Comparison of ENCODE assay signal across 9 mouse cellular contexts in the genomic region with DNA sequence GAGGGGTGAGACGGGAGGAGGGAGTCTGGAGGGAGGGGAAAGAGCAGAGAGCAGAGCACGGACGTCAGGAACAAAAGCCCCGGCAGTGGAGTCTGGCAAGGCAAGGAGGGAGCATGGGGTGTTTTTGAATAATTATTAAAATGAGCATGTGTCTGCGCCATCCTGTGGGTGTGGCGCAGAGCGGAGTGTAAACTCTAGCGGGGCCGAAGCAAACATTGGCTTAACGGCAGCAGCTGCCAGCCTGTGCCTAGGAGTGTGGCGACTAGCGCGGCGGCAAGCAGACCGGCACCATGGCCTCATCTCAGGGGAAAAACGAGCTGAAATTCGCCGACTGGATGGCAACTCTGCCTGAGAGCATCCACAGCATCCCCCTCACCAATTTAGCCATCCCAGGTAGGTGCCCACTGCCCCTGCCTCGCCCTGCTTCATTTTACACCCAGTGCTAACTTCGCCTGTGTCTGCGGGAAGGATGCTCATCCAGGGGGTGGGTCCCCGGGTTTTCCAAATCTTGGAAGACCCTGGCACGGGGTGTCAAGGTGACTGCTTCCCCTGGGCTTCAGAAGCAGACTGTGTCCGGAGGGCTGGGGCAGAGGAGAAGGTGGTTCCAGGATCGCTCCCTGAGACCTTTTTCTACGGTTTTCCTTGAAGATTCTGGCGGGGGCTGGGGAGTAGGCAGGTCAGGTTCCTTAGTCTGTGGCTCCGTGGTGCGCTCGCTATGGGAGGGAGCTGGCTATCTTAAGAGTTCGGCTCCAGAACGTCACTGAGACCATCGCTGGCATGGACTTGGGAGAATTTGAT. TPM values are rescaled to one million over a fixed set of nuclear protein-coding genes. Genes with fewer than 3 reads are reported as not detected.
DNase-seq lines count a peak whose midpoint lies in the region; ATAC-seq and TF ChIP-seq lines count a peak whose summit lies in the region.
"Had no signal": no experiment of that assay in that cellular context is flagged by ENCODE, and none has a peak within 500 bp of the region (broad histone marks: within the 10 kb centered on the region; RNA-seq: fewer than 3 reads in every experiment).

TSS of gene Plcxd3 (plus strand) at position 69 of the 798 bp plus-strand sequence.

- no peaks in the 10 kb centered on the region for H3K36me3 ChIP-seq in forebrain, embryonic 12.5 days (replicated peaks)
- no peaks in the 10 kb centered on the region for H3K36me3 ChIP-seq in kidney, adult 2 months (ENCODE audit: control insufficient read depth, insufficient read depth, low read length)
- H3K36me3 ChIP-seq in limb, embryonic 10.5 days: no peaks in the 10 kb centered on the region
- no peaks in the 10 kb centered on the region for H3K36me3 ChIP-seq in neural tube, embryonic 14.5 days (ENCODE audit: control insufficient read depth, insufficient read depth, low read length)

- TF ChIP-seq POLR2A in kidney, adult 2 months (IDR thresholded peaks at IDR 0.05; ENCODE audit: low read depth, low read length): no peak

- H3K9ac ChIP-seq in forebrain, embryonic 12.5 days: peak within 1 kb of the TSS; percentile 68
- H3K9ac ChIP-seq in neural tube, embryonic 14.5 days (replicated peaks; ENCODE audit: low read depth, low read length): peak within 1 kb of the TSS; percentile 69

- H3K4me3 ChIP-seq in brown adipose tissue, adult 24 weeks (ENCODE audit: insufficient read depth, low read depth, low read length): peak within 1 kb of the TSS; percentile 23; the same call in 1 of the 2 replicates
- H3K4me3 ChIP-seq in forebrain, embryonic 12.5 days (replicated peaks): peak within 1 kb of the TSS; percentile 51
- H3K4me3 ChIP-seq in kidney, adult 2 months (ENCODE audit: insufficient read depth, low read depth, low read length): peak within 1 kb of the TSS; percentile 29
- peak within 1 kb of the TSS; percentile 61 for H3K4me3 ChIP-seq in limb, embryonic 10.5 days
- peak within 1 kb of the TSS; percentile 61 for H3K4me3 ChIP-seq in neural tube, embryonic 14.5 days (ENCODE audit: low read depth, low read length)
- H3K4me3 ChIP-seq: erythroblast, embryonic 14.5 days had no signal

- no peak within 1 kb of the TSS for H3K27ac ChIP-seq in brown adipose tissue, adult 24 weeks (replicated peaks; ENCODE audit: low read depth, low read length)
- peak within 1 kb of the TSS; percentile 42 for H3K27ac ChIP-seq in forebrain, embryonic 12.5 days
- no peak within 1 kb of the TSS for H3K27ac ChIP-seq in kidney, adult 2 months (ENCODE audit: insufficient read depth, low read depth, low read length)
- peak within 1 kb of the TSS; percentile 61 for H3K27ac ChIP-seq in limb, embryonic 10.5 days
- peak within 1 kb of the TSS; percentile 60 for H3K27ac ChIP-seq in neural tube, embryonic 14.5 days (ENCODE audit: low read depth, low read length)

- H3K27me3 ChIP-seq in forebrain, embryonic 12.5 days: peaks cover 9% of the 10 kb centered on the region
- no peaks in the 10 kb centered on the region for H3K27me3 ChIP-seq in kidney, adult 2 months (replicated peaks; ENCODE audit: control insufficient read depth, insufficient read depth, low read length)
- H3K27me3 ChIP-seq in limb, embryonic 10.5 days (ENCODE audit: low read depth, poor library complexity, severe bottlenecking): peaks cover 12% of the 10 kb centered on the region
- H3K27me3 ChIP-seq in neural tube, embryonic 14.5 days (ENCODE audit: control insufficient read depth, insufficient read depth, low read length): no peaks in the 10 kb centered on the region

- H3K4me2 ChIP-seq in forebrain, embryonic 12.5 days: peak within 1 kb of the TSS; percentile 72
- peak within 1 kb of the TSS; percentile 89 for H3K4me2 ChIP-seq in neural tube, embryonic 14.5 days (ENCODE audit: low read depth, low read length)

- ATAC-seq in forebrain, embryonic 12.5 days (ENCODE audit: low FRiP score): peak; percentile 92
- peak; percentile 93 for ATAC-seq in neural tube, embryonic 14.5 days (ENCODE audit: low read depth)

- under 1% methylated on average over 33 of the region's 33 CpGs for WGBS in forebrain, embryonic 12.5 days
- WGBS in kidney, adult 2 months: 2% methylated on average over 33 of the region's 33 CpGs
- under 1% methylated on average over 33 of the region's 33 CpGs for WGBS in limb, embryonic 10.5 days
- WGBS in neural tube, embryonic 14.5 days: under 1% methylated on average over 33 of the region's 33 CpGs

- no peaks in the 10 kb centered on the region for H3K9me3 ChIP-seq in forebrain, embryonic 12.5 days
- no peaks in the 10 kb centered on the region for H3K9me3 ChIP-seq in limb, embryonic 10.5 days (replicated peaks)
- H3K9me3 ChIP-seq in neural tube, embryonic 14.5 days (ENCODE audit: control insufficient read depth, low read length): no peaks in the 10 kb centered on the region

- H3K4me1 ChIP-seq in brown adipose tissue, adult 24 weeks (ENCODE audit: control insufficient read depth, insufficient read depth, insufficient read length, low read length): no peaks in the 10 kb centered on the region; the same call in 1 of the 2 replicates
- peaks cover 25% of the 10 kb centered on the region for H3K4me1 ChIP-seq in forebrain, embryonic 12.5 days
- H3K4me1 ChIP-seq in kidney, adult 2 months (ENCODE audit: control insufficient read depth, insufficient read depth, low read length): no peaks in the 10 kb centered on the region
- peaks cover 16% of the 10 kb centered on the region for H3K4me1 ChIP-seq in limb, embryonic 10.5 days
- peaks cover 4% of the 10 kb centered on the region; the same call in 1 of the 2 replicates for H3K4me1 ChIP-seq in neural tube, embryonic 14.5 days (ENCODE audit: control insufficient read depth, insufficient read depth, low read length)

- no peak for TF ChIP-seq CTCF in kidney, adult 2 months (conservative IDR thresholded peaks at IDR 0.05; ENCODE audit: insufficient read depth, insufficient read length, low read depth, low read length)

- peak; percentile 72 for DNase-seq in ZHBTc4 (ENCODE audit: low read depth, low spot score)
- peak; percentile 38 for DNase-seq in kidney, adult 2 months
- DNase-seq in limb, embryonic 10.5 days (ENCODE audit: low spot score): peak; percentile 60
- DNase-seq in thymus, postnatal 10 days (ENCODE audit: low spot score in 2 of 2): no peak

RNA-seq across cellular contexts. Expression of gene Plcxd3, which starts in this region (rescaled TPM):
- polyA plus RNA-seq in brown adipose tissue, adult 24 weeks (2012; ENCODE audit: insufficient read depth, insufficient read length, missing spikeins): not detected in 2 replicates
- polyA plus RNA-seq in forebrain, embryonic 12.5 days (2016; fragmentation: Nextera tagmentation; extraction: Ambion mirVana): 24.3 and 29.7 TPM in 2 replicates
- 0.15 and 0.19 TPM in 2 replicates for polyA plus RNA-seq in kidney, adult 2 months (2012; rRNA removed)
- polyA plus RNA-seq in limb, embryonic 10.5 days (2016; fragmentation: Nextera tagmentation; extraction: Ambion mirVana): 2.7 and 3.3 TPM in 2 replicates
- polyA plus RNA-seq in neural tube, embryonic 14.5 days (2014; fragmentation: Nextera tagmentation; extraction: Ambion mirVana): 65.7 and 80.9 TPM in 2 replicates
- polyA plus RNA-seq: erythroblast, embryonic 14.5 days; spleen, adult 2 months had no signal

Comparison
In these comparisons a context has a peak if more than half of its experiments do, and no peak if none do; other contexts are left out.
1. Peak in DNase-seq and H3K4me3 ChIP-seq in kidney, adult 2 months; RNA of the gene not detected or under 1 TPM.
2. DNase-seq: peak in ZHBTc4 (single experiment) and limb, embryonic 10.5 days (single experiment); none in thymus, postnatal 10 days (0 of 2).
3. H3K27ac ChIP-seq: peak in forebrain, embryonic 12.5 days (single experiment), limb, embryonic 10.5 days (single experiment) and neural tube, embryonic 14.5 days (single experiment); none in brown adipose tissue, adult 24 weeks (single experiment) and kidney, adult 2 months (single experiment).
4. Peak in every context shown above with its lines, with median percentiles within 50 percentile points of each other: H3K4me3 ChIP-seq.